Mouse (Mus musculus): ENCODE measurements around the gene Gpr6. TPM values are rescaled to one million over a fixed set of nuclear protein-coding genes. Genes with fewer than 3 reads are reported as not detected.

Gene Gpr6
- total and polyA plus RNA-seq, 2 experiments from 2014 or later: not detected

DNA sequence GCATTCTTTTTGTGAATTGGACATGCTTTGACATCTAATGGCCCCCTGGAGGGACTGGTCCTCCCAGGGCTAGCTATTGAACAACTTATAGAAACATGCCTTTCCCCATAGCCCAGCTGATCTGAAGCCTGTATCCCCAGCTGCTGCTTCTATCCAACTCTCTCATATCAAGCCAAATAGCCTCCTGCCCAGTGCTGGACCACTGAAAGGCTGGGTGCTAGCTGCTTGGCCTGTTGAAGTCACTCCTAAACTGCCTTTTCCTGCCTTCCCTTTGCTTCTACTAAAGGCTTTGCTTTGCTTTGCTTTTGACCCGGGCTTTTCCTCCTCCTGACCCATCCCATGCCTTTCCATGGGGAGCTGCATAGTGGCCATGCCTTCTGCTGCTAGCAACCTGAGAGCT, 47.7 kb downstream of the Gpr6 start:
- Histone ChIP-seq H3K27ac (ENCODE audit: low read depth) (no peak overlapping the region), H3K4me2 (ENCODE audit: low read depth, low read length) (no peak overlapping the region), H3K9ac (replicated peaks; ENCODE audit: low read depth, low read length) (no peak overlapping the region), H3K9me3 (replicated peaks; ENCODE audit: control insufficient read depth, low read length) (no peaks in the 10 kb centered on the region), H3K4me1 (ENCODE audit: control insufficient read depth, insufficient read depth) (no peaks in the 10 kb centered on the region), H3K36me3 (replicated peaks; ENCODE audit: control insufficient read depth, insufficient read depth, low read length) (no peaks in the 10 kb centered on the region), H3K4me3 (ENCODE audit: low read depth, low read length) (no peak overlapping the region), H3K27me3 (ENCODE audit: control insufficient read depth, insufficient read depth, low read length) (no peaks in the 10 kb centered on the region)
- no peak for ATAC-seq (ENCODE audit: insufficient read depth, low read depth)
- 13% methylated on average over 1 of the region's 1 CpGs for WGBS
- no peak for TF ChIP-seq EP300 (IDR thresholded peaks at IDR 0.05; ENCODE audit: low read depth)
- no peak for TF ChIP-seq CTCF (IDR thresholded peaks at IDR 0.05; ENCODE audit: low read depth)
- no peak for DNase-seq (ENCODE audit: low spot score)

DNA sequence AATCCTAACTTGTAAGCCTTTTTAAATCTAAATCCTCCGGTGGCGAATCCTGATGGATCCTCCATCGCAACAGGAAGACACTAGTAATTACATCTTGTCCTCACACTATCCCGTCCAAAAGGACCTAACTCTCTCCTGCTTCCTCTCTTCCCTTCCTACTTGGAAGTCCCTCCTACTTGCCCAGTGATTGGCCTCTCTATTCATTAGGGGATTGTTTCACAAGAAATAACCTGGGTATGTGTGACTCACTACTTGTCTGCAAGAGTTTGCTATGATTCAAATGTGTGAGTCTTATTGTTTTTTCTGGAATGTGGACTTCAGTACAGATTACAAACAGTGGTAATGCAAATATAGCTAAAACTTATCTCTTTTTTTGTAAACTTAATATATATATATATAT, 49.9 kb downstream of the Gpr6 start:
- Histone ChIP-seq H3K9me3 (replicated peaks; ENCODE audit: control insufficient read depth, low read length) (no peaks in the 10 kb centered on the region), H3K4me1 (ENCODE audit: control insufficient read depth, insufficient read depth) (no peaks in the 10 kb centered on the region), H3K27ac (ENCODE audit: low read depth) (no peak overlapping the region), H3K4me3 (ENCODE audit: low read depth, low read length) (no peak overlapping the region), H3K4me2 (ENCODE audit: low read depth, low read length) (no peak overlapping the region), H3K27me3 (ENCODE audit: control insufficient read depth, insufficient read depth, low read length) (no peaks in the 10 kb centered on the region), H3K9ac (replicated peaks; ENCODE audit: low read depth, low read length) (no peak overlapping the region), H3K36me3 (replicated peaks; ENCODE audit: control insufficient read depth, insufficient read depth, low read length) (no peaks in the 10 kb centered on the region)
- DNase-seq (ENCODE audit: low spot score) (no peak), ATAC-seq (ENCODE audit: insufficient read depth, low read depth) (no peak)
- TF ChIP-seq EP300 (IDR thresholded peaks at IDR 0.05; ENCODE audit: low read depth): no peak
- no peak for TF ChIP-seq CTCF (IDR thresholded peaks at IDR 0.05; ENCODE audit: low read depth)
- 88% methylated on average over 4 of the region's 4 CpGs for WGBS

Other genes with a start within 250 kb of the Gpr6 start
- gene Cdc40, start 189.0 kb downstream of the Gpr6 start, total RNA-seq (2014; rRNA removed; ENCODE audit: low replicate concordance): 17.6 and 19.0 TPM in 2 replicates
- gene Cdc40, start 189.0 kb downstream of the Gpr6 start, polyA plus RNA-seq (2015; fragmentation: Nextera tagmentation; extraction: Ambion mirVana): 17.1 and 18.0 TPM in 2 replicates
- gene Wasf1, start 188.8 kb downstream of the Gpr6 start, total RNA-seq (2014; rRNA removed; ENCODE audit: low replicate concordance): 0.66 and 1.8 TPM in 2 replicates
- 4.6 and 4.9 TPM in 2 replicates for gene Wasf1, start 188.8 kb downstream of the Gpr6 start, polyA plus RNA-seq (2015; fragmentation: Nextera tagmentation; extraction: Ambion mirVana)
- 78.9 and 86.9 TPM in 2 replicates for gene Fig4, start 231.0 kb upstream of the Gpr6 start, total RNA-seq (2014; rRNA removed; ENCODE audit: low replicate concordance)
- 47.3 and 55.5 TPM in 2 replicates for gene Fig4, start 231.0 kb upstream of the Gpr6 start, polyA plus RNA-seq (2015; fragmentation: Nextera tagmentation; extraction: Ambion mirVana)
- 0.23 TPM in 1 of 2 replicates, not detected in the other for gene Ak9, start 231.7 kb upstream of the Gpr6 start, total RNA-seq (2014; rRNA removed; ENCODE audit: low replicate concordance)
- 0.18 and 0.29 TPM in 2 replicates for gene Ak9, start 231.7 kb upstream of the Gpr6 start, polyA plus RNA-seq (2015; fragmentation: Nextera tagmentation; extraction: Ambion mirVana)